Mouse (Mus musculus) cerebellum, adult 2 months (tissue): ENCODE measurements around the gene Grb2.

Experiments used
- CTCF ChIP-seq: fragments of 200-500 bp; IDR thresholded peaks from 2 replicates; pipeline ENCODE4 v1.5.1; 2011; ENCODE audit warnings: low read depth, mild to moderate bottlenecking, control low read depth, low read length, moderate library complexity, borderline replicate concordance; ENCODE audit not compliant: insufficient read depth
- POLR2A ChIP-seq: fragments of 200-500 bp; IDR thresholded peaks from 2 replicates; pipeline ENCODE4 v1.6.1; 2011; ENCODE audit warnings: low read length, control low read depth, borderline replicate concordance; ENCODE audit not compliant: insufficient read depth

DNA sequence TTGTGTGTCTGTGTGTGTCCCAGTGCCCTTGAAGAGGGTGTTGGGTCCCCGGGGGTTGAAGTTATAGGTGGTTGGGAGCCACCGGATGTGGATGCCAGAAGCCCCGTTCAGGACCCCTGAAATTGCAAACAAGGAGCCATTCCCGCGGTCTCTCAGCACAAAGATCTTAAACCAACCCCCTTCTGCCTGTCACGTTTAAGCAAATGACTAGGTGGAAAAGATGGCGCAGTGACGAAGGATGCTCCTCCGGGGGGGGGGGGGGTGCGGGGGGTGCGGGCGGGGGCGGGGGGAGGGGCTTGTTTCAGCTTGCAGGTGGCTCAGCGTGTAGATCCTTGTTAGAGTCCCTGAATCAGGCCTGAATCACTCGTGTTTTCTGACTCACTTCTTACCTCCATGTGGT, 39.0 kb upstream of the Grb2 start:
- no peak for TF ChIP-seq CTCF
- TF ChIP-seq POLR2A: no peak
